In the genomic region with DNA sequence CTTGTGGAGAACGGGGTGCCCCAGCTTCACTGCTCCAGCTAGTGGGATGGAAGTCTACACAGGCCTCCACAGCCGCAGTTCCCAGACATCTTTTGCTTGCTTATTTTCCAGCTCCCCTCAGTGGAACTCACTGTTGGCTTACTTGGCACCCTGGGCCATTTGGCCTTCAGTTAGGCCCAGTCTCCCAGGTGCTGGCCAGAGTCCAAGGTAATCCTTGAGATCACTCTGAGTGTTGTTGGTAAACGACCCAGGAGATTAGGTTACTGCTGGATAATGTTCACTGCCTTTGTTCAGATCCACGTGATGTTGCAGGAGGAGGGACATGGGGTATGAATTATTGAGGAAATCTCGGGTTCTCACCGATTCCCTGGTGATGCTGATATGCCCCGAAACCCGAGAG, we compare ENCODE assay signal across 15 mouse cellular contexts. TPM values are rescaled to one million over a fixed set of nuclear protein-coding genes. Genes with fewer than 3 reads are reported as not detected.
A peak's percentile ranks its signal among the peaks of the same experiment; 100 is the strongest.
DNase-seq lines count a peak whose midpoint lies in the region; ATAC-seq and TF ChIP-seq lines count a peak whose summit lies in the region.
"Had no signal": no experiment of that assay in that cellular context is flagged by ENCODE, and none has a peak within 500 bp of the region (broad histone marks: within the 10 kb centered on the region; RNA-seq: fewer than 3 reads in every experiment).

No protein-coding gene starts in this region.

- peak; percentile 31 for DNase-seq in left cerebral cortex, postnatal 4 days
- DNase-seq in left cerebral cortex, postnatal 36 days (ENCODE audit: low spot score in 2 of 2), result no peak
- peak; percentile 73 for DNase-seq in adrenal gland, postnatal 10 days
- peak; percentile 54 for DNase-seq in kidney, postnatal 0 days (ENCODE audit: low spot score)
- peak; percentile 80 for DNase-seq in lung, postnatal 36 days
- DNase-seq in testis, postnatal 14 days (ENCODE audit: low spot score), result no peak
- no peak for DNase-seq in hindbrain, postnatal 0 days (ENCODE audit: low spot score)
- DNase-seq: layer of hippocampus, postnatal 36 days; thymus, postnatal 36 days had no signal

- no peak overlapping the region for H3K27ac ChIP-seq in kidney, postnatal 0 days
- no peak overlapping the region for H3K27ac ChIP-seq in heart, embryonic 12.5 days (ENCODE audit: poor library complexity, severe bottlenecking)
- no peak overlapping the region for H3K27ac ChIP-seq in hindbrain, postnatal 0 days
- H3K27ac ChIP-seq: heart, embryonic 13.5 days; hindbrain, embryonic 14.5 days; liver, embryonic 14.5 days had no signal

- no peak for TF ChIP-seq CTCF in kidney, postnatal 0 days (IDR thresholded peaks at IDR 0.05; ENCODE audit: low read depth)
- no peak for TF ChIP-seq CTCF in hindbrain, postnatal 0 days (IDR thresholded peaks at IDR 0.05; ENCODE audit: low read depth)

- no peaks in the 10 kb centered on the region; the same call in 1 of the 2 replicates for H3K9me3 ChIP-seq in kidney, postnatal 0 days (replicated peaks; ENCODE audit: low read length)
- H3K9me3 ChIP-seq in heart, embryonic 12.5 days (replicated peaks), result peaks cover 6% of the 10 kb centered on the region
- H3K9me3 ChIP-seq in hindbrain, postnatal 0 days (ENCODE audit: low read length), result no peaks in the 10 kb centered on the region

- H3K27me3 ChIP-seq in kidney, postnatal 0 days (ENCODE audit: insufficient read depth, low read length), result no peaks in the 10 kb centered on the region
- no peaks in the 10 kb centered on the region for H3K27me3 ChIP-seq in heart, embryonic 12.5 days (replicated peaks)
- no peaks in the 10 kb centered on the region for H3K27me3 ChIP-seq in hindbrain, postnatal 0 days (ENCODE audit: insufficient read depth, low read length)
- H3K27me3 ChIP-seq: heart, embryonic 13.5 days had no signal

- no peak overlapping the region for H3K9ac ChIP-seq in kidney, postnatal 0 days (ENCODE audit: low read depth, low read length)
- no peak overlapping the region for H3K9ac ChIP-seq in heart, embryonic 12.5 days
- H3K9ac ChIP-seq in hindbrain, postnatal 0 days (replicated peaks; ENCODE audit: low read length), result no peak overlapping the region
- H3K9ac ChIP-seq: heart, embryonic 13.5 days; hindbrain, embryonic 14.5 days; liver, embryonic 14.5 days had no signal

- no peak overlapping the region for H3K4me2 ChIP-seq in kidney, postnatal 0 days (ENCODE audit: low read length)
- no peak overlapping the region for H3K4me2 ChIP-seq in heart, embryonic 12.5 days
- H3K4me2 ChIP-seq in hindbrain, postnatal 0 days (ENCODE audit: low read depth, low read length), result no peak overlapping the region
- H3K4me2 ChIP-seq: heart, embryonic 13.5 days; hindbrain, embryonic 14.5 days had no signal

- no peak overlapping the region for H3K4me3 ChIP-seq in kidney, postnatal 0 days (replicated peaks; ENCODE audit: low read depth, low read length)
- H3K4me3 ChIP-seq in heart, embryonic 12.5 days, result no peak overlapping the region
- no peak overlapping the region for H3K4me3 ChIP-seq in hindbrain, postnatal 0 days (ENCODE audit: low read length)
- H3K4me3 ChIP-seq: erythroblast, embryonic 14.5 days; heart, embryonic 13.5 days had no signal

- no peaks in the 10 kb centered on the region for H3K4me1 ChIP-seq in kidney, postnatal 0 days (replicated peaks; ENCODE audit: insufficient read depth, low read length)
- peaks cover 24% of the 10 kb centered on the region for H3K4me1 ChIP-seq in heart, embryonic 12.5 days (replicated peaks)
- no peaks in the 10 kb centered on the region for H3K4me1 ChIP-seq in hindbrain, postnatal 0 days (ENCODE audit: insufficient read depth, low read length)

- peak; percentile 58 for ATAC-seq in kidney, postnatal 0 days (replicated peaks; ENCODE audit: low FRiP score, low read depth)
- ATAC-seq in heart, embryonic 12.5 days (ENCODE audit: insufficient number of reproducible peaks, low FRiP score), result no peak
- ATAC-seq in hindbrain, postnatal 0 days, result no peak
- ATAC-seq: CD4-positive, CD25-positive, alpha-beta regulatory T cell, adult 4 months had no signal

- no peaks in the 10 kb centered on the region for H3K36me3 ChIP-seq in kidney, postnatal 0 days (ENCODE audit: insufficient read depth, low read length)
- peaks cover 5% of the 10 kb centered on the region; the same call in 1 of the 2 replicates for H3K36me3 ChIP-seq in heart, embryonic 12.5 days
- H3K36me3 ChIP-seq in hindbrain, postnatal 0 days (ENCODE audit: insufficient read depth, low read length), result no peaks in the 10 kb centered on the region
- H3K36me3 ChIP-seq: heart, embryonic 13.5 days had no signal

- intact Hi-C loops in left cerebral cortex, postnatal 4 days (cut with DNase I), result no loop called here
- intact Hi-C loops in left cerebral cortex, postnatal 36 days (cut with DNase I), result no loop called here

- WGBS in kidney, postnatal 0 days, result 48% methylated on average over 8 of the region's 8 CpGs
- 72% methylated on average over 8 of the region's 8 CpGs for WGBS in heart, embryonic 12.5 days
- WGBS in hindbrain, postnatal 0 days, result 64% methylated on average over 8 of the region's 8 CpGs

RNA-seq across cellular contexts. Expression of a gene that starts 28.3 kb away (rescaled TPM):
- total RNA-seq in left cerebral cortex, postnatal 4 days (2021), result 1 to 10 TPM; 4.8 to 6.1 TPM
- 1 to 10 TPM; 1.3 to 1.6 TPM for total RNA-seq in left cerebral cortex, postnatal 36 days (2021)
- 10 to 100 TPM in 1 of 2 experiments, 1 to 10 TPM in 1; 8.8 to 10.5 TPM for total RNA-seq in adrenal gland, postnatal 10 days (2021)
- 21.3 and 24.1 TPM in 2 replicates for polyA plus RNA-seq in kidney, postnatal 0 days (2015; fragmentation: Nextera tagmentation; extraction: Ambion mirVana)
- polyA plus RNA-seq in heart, embryonic 12.5 days (2016; fragmentation: Nextera tagmentation; extraction: Ambion mirVana), result 37.9 and 39.5 TPM in 2 replicates
- total RNA-seq in hindbrain, postnatal 0 days (2014; rRNA removed), result 9.1 and 9.5 TPM in 2 replicates
- 7.7 and 8.4 TPM in 2 replicates for polyA plus RNA-seq in hindbrain, postnatal 0 days (2015; fragmentation: Nextera tagmentation; extraction: Ambion mirVana)

Comparison
In these comparisons a context has a peak if more than half of its experiments do, and no peak if none do; other contexts are left out.
1. DNase-seq: peak in left cerebral cortex, postnatal 4 days (single experiment), adrenal gland, postnatal 10 days (single experiment), kidney, postnatal 0 days (single experiment) and lung, postnatal 36 days (single experiment); none in left cerebral cortex, postnatal 36 days (0 of 2), testis, postnatal 14 days (single experiment) and hindbrain, postnatal 0 days (single experiment).